Mouse (Mus musculus) embryo, embryonic 11.5 days (tissue): Measurements from ENCODE around the gene Mvp.

Experiments
- DNase-seq: peaks from one replicate; pipeline ENCODE4 v3.0.0-alpha.2; 2012; ENCODE audit warnings: low read depth, low spot score

Gene Mvp

GRCm38 (mm10) chr7:126949793-126950646 is 64.4 kb downstream of the Mvp start, which contains the start of gene Sez6l2:
TSS of gene Sez6l2 (plus strand) at chr7:126950563.
- DNase-seq = peak; percentile 81

GRCm38 (mm10) chr7:126949403-126949792 is 65.0 kb downstream of the Mvp start, which contains the start of gene Asphd1:
TSS of gene Asphd1 (minus strand) at chr7:126949582.
- no peak for DNase-seq

GRCm38 (mm10) chr7:126948626-126949025 is 65.8 kb downstream of the Mvp start:
- no peak for DNase-seq

DNA sequence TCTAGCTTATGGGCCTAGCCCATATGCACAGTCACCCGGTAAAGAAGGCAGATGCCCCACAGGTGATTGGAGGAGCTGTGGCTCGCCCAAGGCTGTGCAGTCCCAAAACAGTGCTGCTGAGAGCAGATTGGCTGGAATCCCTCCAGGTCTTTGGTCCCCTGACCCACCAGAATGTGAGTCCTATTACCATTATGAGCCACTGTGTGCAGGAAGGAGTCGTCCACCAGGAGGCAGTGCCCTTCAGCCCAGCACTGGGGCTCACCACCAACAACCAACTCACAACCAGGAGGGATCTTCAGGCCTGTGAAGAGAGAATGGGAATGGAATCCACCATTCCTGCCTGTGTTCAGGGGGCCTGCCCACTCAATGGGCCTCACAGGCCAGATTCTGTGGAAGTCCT is 67.9 kb downstream of the Mvp start:
- DNase-seq = no peak

- DNase-seq = no peak
These were observed 72.6 kb downstream of the Mvp start for GRCm38 (mm10) chr7:126941801-126942200.

GRCm38 (mm10) chr7:126941171-126941570 is 73.2 kb downstream of the Mvp start:
- no peak for DNase-seq
